Mouse (Mus musculus) olfactory bulb, adult 2 months (tissue): ENCODE data around the gene Dytn.

Source experiments
- CTCF ChIP-seq: fragments of 200-500 bp; IDR thresholded peaks from 2 replicates; pipeline ENCODE4 v1.5.1; 2012; ENCODE audit warnings: low read depth, mild to moderate bottlenecking, low read length, moderate library complexity; ENCODE audit not compliant: insufficient read depth
- POLR2A ChIP-seq: fragments of 200-500 bp; IDR thresholded peaks from 2 replicates; pipeline ENCODE4 v1.6.1; 2012; ENCODE audit warnings: mild to moderate bottlenecking, low read depth, low read length, moderate library complexity; ENCODE audit not compliant: insufficient read depth

GRCm38 (mm10) chr1:63609613-63610012, 77.1 kb downstream of the Dytn start:
- TF ChIP-seq CTCF: no peak
- TF ChIP-seq POLR2A: no peak
